Comparison of ENCODE assay signal across 23 mouse cellular contexts in the genomic region with DNA sequence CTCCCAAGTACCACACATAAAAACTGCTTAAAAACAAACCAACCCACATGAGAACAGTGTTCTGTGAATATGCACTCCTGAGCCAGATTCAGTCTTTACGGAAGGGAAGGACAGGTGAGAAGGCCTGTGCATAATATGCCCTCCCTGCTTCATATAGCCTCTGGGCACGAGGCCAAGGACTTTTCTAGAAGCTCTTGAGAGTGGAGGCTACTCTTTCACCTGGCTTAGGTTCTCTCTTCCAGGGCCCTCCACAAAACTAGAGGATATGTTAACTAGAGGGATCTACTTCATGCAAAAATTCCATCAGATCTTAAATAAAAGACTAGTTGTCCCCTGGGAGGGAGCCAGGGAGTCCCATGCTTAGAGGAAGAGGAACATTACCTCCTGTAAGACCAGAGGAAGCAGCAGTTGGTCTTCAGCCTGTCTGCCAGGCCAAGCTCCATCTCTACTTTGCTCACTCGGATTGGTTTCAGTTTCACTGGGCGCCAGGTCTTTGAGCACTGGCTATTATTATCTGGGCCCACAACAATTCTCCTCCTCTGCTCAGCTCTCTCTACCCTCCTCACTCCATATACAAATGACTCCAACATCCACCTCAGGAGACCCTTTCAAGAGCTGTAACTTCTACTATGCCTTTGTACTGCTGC.
A peak's percentile ranks its signal among the peaks of the same experiment; 100 is the strongest.
DNase-seq lines count a peak whose midpoint lies in the region; ATAC-seq and TF ChIP-seq lines count a peak whose summit lies in the region.
"Had no signal": no experiment of that assay in that cellular context is flagged by ENCODE, and none has a peak within 500 bp of the region (broad histone marks: within the 10 kb centered on the region; RNA-seq: fewer than 3 reads in every experiment).

No protein-coding gene starts in this region.

- no peak for TF ChIP-seq CTCF in bone marrow macrophage, adult 2 months (IDR thresholded peaks at IDR 0.05; ENCODE audit: low read depth, low read length)
- TF ChIP-seq CTCF in hindbrain, postnatal 0 days (IDR thresholded peaks at IDR 0.05; ENCODE audit: low read depth) = no peak

- no peak overlapping the region for H3K4me2 ChIP-seq in kidney, embryonic 16.5 days (replicated peaks; ENCODE audit: low read depth, low read length)
- H3K4me2 ChIP-seq in hindbrain, postnatal 0 days (ENCODE audit: low read depth, low read length) = no peak overlapping the region
- H3K4me2 ChIP-seq: embryonic facial prominence, embryonic 15.5 days; heart, embryonic 15.5 days; limb, embryonic 13.5 days; liver, embryonic 15.5 days had no signal

- no peak overlapping the region for H3K27ac ChIP-seq in kidney, embryonic 16.5 days (ENCODE audit: low read length)
- peak overlapping the region; percentile 41 for H3K27ac ChIP-seq in bone marrow macrophage, adult 2 months (ENCODE audit: insufficient read depth, low read depth, low read length)
- H3K27ac ChIP-seq in hindbrain, postnatal 0 days = no peak overlapping the region
- H3K27ac ChIP-seq: embryonic facial prominence, embryonic 15.5 days; heart, adult 2 months; heart, embryonic 15.5 days; limb, embryonic 13.5 days; liver, embryonic 15.5 days had no signal

- H3K27me3 ChIP-seq in kidney, embryonic 16.5 days (ENCODE audit: insufficient read depth, low read length) = no peaks in the 10 kb centered on the region
- no peaks in the 10 kb centered on the region for H3K27me3 ChIP-seq in hindbrain, postnatal 0 days (ENCODE audit: insufficient read depth, low read length)
- H3K27me3 ChIP-seq: embryonic facial prominence, embryonic 15.5 days; heart, embryonic 15.5 days; limb, embryonic 13.5 days had no signal

- no peaks in the 10 kb centered on the region for H3K9me3 ChIP-seq in kidney, embryonic 16.5 days (ENCODE audit: low read length)
- no peaks in the 10 kb centered on the region for H3K9me3 ChIP-seq in hindbrain, postnatal 0 days (ENCODE audit: low read length)
- H3K9me3 ChIP-seq: embryonic facial prominence, embryonic 15.5 days; heart, embryonic 15.5 days; limb, embryonic 13.5 days; liver, embryonic 15.5 days had no signal

- peak; percentile 7 for DNase-seq in kidney, adult 9 months
- peak; percentile 8 for DNase-seq in A20 (ENCODE audit: low read depth, low spot score)
- DNase-seq in lung, postnatal 14 days = peak; percentile 10
- DNase-seq in hindbrain, postnatal 0 days (ENCODE audit: low spot score) = no peak
- no peak for DNase-seq in thymus, postnatal 14 days
- no peak for DNase-seq in yolk sac, embryonic 10.5 days (ENCODE audit: low spot score)
- DNase-seq: adrenal gland, postnatal 14 days; cerebellum, adult 18-20 months; cerebellum, postnatal 25 days; heart, postnatal 4 days; kidney, adult 18-20 months; layer of hippocampus, postnatal 36 days; retina, postnatal 1 day; thymus, postnatal 36 days had no signal

- ATAC-seq in kidney, embryonic 16.5 days (ENCODE audit: low FRiP score, low TSS enrichment) = no peak
- ATAC-seq in hindbrain, postnatal 0 days = no peak
- ATAC-seq: forebrain, embryonic 16.5 days; hindbrain, embryonic 16.5 days had no signal

- H3K4me3 ChIP-seq in kidney, embryonic 16.5 days (ENCODE audit: low read length) = no peak overlapping the region
- H3K4me3 ChIP-seq in bone marrow macrophage, adult 2 months (ENCODE audit: insufficient read depth, low read length) = peak overlapping the region; percentile 38
- no peak overlapping the region for H3K4me3 ChIP-seq in hindbrain, postnatal 0 days (ENCODE audit: low read length)
- H3K4me3 ChIP-seq: embryonic facial prominence, embryonic 15.5 days; heart, adult 2 months; heart, embryonic 15.5 days; limb, embryonic 13.5 days; liver, embryonic 15.5 days had no signal

- no peaks in the 10 kb centered on the region for H3K36me3 ChIP-seq in kidney, embryonic 16.5 days (ENCODE audit: insufficient read depth, low read length)
- H3K36me3 ChIP-seq in hindbrain, postnatal 0 days (ENCODE audit: insufficient read depth, low read length) = no peaks in the 10 kb centered on the region
- H3K36me3 ChIP-seq: embryonic facial prominence, embryonic 15.5 days; heart, embryonic 15.5 days; liver, embryonic 15.5 days had no signal

- no peak for TF ChIP-seq POLR2A in bone marrow macrophage, adult 2 months (IDR thresholded peaks at IDR 0.05; ENCODE audit: borderline replicate concordance, low read depth, low read length)

- H3K4me1 ChIP-seq in kidney, embryonic 16.5 days (ENCODE audit: insufficient read depth, low read length) = no peaks in the 10 kb centered on the region
- H3K4me1 ChIP-seq in bone marrow macrophage, adult 2 months (ENCODE audit: control insufficient read depth, insufficient read depth, low read length) = peaks cover 19% of the 10 kb centered on the region
- H3K4me1 ChIP-seq in hindbrain, postnatal 0 days (ENCODE audit: insufficient read depth, low read length) = no peaks in the 10 kb centered on the region
- H3K4me1 ChIP-seq: embryonic facial prominence, embryonic 15.5 days; limb, embryonic 13.5 days; liver, embryonic 15.5 days had no signal

- 81% methylated on average over 4 of the region's 4 CpGs for WGBS in kidney, embryonic 16.5 days
- 86% methylated on average over 4 of the region's 4 CpGs for WGBS in hindbrain, postnatal 0 days

- H3K9ac ChIP-seq in kidney, embryonic 16.5 days (replicated peaks; ENCODE audit: low read length) = no peak overlapping the region
- H3K9ac ChIP-seq in hindbrain, postnatal 0 days (replicated peaks; ENCODE audit: low read length) = no peak overlapping the region
- H3K9ac ChIP-seq: embryonic facial prominence, embryonic 15.5 days; heart, embryonic 15.5 days; limb, embryonic 13.5 days; liver, embryonic 15.5 days had no signal

Comparison
In these comparisons a context has a peak if more than half of its experiments do, and no peak if none do; other contexts are left out.
1. DNase-seq: peak in kidney, adult 9 months (single experiment), A20 (single experiment) and lung, postnatal 14 days (single experiment); none in hindbrain, postnatal 0 days (single experiment), thymus, postnatal 14 days (single experiment) and yolk sac, embryonic 10.5 days (single experiment).